Mouse (Mus musculus) left cerebral cortex, postnatal 4 days (tissue): Measurements from ENCODE around the gene Sdc3. TPM values are rescaled to one million over a fixed set of nuclear protein-coding genes. Genes with fewer than 3 reads are reported as not detected.

ENCODE experiments used
- DNase-seq: peaks from one replicate; pipeline ENCODE4 v3.0.0-alpha.2; 2022
- intact Hi-C: fragments of 180-260 bp; cut with DNase I; formaldehyde crosslinking; loops from one replicate; pipeline ENCODE4 v1.15.1; 2025
- total RNA-seq, 2 experiments: library from RNA; stranded (reverse); gene quantifications; 2 replicates each; pipeline ENCODE4 v1.2.3; 2021

Sdc3 gene
- total RNA-seq, 2 experiments from 2014 or later: 455 to 494 TPM

DNA sequence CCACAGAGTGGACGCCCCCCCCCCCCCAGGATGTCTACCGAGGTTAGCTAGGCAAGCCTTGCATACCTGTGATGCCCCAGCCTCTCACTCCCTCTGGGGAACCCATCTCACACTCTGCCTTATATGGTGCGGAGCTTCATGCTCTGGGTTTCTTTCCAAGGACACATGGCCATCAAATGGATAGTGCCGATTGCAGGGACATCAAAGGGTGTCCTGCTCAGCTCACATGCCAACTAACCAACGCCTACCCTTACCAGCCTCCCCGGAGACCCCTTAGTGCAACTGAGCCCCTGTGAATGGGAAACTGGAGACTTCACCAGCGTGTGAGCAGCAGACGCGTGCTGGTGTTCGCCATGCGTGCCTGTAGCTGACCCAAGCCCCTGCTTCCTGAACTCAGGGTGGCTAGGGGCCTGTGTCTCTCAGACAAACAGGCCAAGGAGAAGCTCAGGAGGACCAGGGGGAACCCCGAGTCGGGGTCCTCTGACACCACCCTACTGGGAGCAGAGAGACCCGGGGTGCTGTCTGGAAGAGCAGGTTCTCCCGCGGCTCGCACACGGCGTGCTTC, 444 bp upstream of the Sdc3 start:
- DNase-seq: no peak
- intact Hi-C loops: loop anchor here (5.0 to 10.0 kb wide), 2 partner anchors 85 to 1053 kb away; partner anchors contain the start of gene Mecr

DNA sequence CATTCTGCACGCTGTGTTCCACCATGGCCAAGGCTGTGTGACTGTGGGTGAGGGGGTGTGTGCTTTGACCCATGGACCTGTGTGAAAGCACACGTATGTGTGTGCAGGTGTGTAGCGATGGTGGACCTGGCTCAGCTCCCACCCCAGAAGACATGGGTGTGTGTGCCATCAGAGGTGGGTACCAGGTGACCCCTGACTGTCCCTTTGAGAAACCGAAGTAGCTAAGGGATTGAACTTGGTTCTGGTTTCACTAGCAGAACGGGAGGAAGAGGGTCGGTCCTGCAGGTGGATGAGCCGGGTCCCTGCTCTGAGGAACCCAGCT, 804 bp downstream of the Sdc3 start:
- DNase-seq: no peak
- intact Hi-C loops: loop anchor here (5.0 to 10.0 kb wide), 2 partner anchors 84 to 1052 kb away; partner anchors contain the start of gene Mecr

DNA sequence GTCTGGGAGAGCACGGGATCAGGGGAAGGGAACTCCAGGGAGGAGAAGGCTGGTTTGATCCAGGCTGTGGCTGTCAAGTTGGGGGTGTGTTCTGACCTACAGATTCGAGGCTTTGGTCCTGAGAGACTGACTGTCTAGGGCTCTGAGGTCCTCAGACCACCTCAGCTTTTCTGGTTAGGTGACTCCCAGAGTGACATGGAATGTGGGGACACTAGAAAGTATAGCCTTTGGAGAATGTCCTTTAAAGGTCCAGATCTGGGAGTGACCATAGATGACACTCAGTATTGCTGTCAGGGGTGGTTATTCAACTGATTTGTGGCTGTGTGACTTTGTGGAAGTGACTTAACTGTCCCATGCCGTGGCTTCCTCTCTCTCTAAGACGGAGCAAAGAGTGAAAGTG, 2.4 kb downstream of the Sdc3 start:
- intact Hi-C loops: loop anchor here (5.0 to 10.0 kb wide), 2 partner anchors 83 to 1050 kb away; partner anchors contain the start of gene Mecr
- DNase-seq: no peak

DNA sequence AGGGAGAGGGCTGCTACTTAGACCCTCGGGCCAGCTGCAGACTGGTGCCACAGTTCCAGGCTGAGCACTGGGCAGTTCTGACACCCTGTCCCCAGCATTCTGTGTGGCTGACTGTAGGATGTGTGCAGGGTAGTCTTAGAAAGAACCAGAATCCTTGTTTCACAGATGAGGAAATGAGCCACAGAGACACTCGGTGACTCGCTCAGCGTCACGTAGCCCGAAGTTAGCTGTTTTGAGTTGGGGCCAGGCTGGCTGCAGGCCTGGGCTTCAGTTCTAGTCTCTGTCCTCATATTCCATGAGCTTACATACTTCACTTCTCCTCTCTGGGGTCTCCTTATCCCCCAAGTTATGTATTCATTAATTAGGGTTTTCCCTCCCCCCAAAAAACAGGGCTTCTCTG, 3.6 kb downstream of the Sdc3 start:
- intact Hi-C loops: loop anchor here (10.0 kb wide), 1 partner anchor 1049 kb away; the partner anchor contains the start of gene Mecr
- no peak for DNase-seq

DNA sequence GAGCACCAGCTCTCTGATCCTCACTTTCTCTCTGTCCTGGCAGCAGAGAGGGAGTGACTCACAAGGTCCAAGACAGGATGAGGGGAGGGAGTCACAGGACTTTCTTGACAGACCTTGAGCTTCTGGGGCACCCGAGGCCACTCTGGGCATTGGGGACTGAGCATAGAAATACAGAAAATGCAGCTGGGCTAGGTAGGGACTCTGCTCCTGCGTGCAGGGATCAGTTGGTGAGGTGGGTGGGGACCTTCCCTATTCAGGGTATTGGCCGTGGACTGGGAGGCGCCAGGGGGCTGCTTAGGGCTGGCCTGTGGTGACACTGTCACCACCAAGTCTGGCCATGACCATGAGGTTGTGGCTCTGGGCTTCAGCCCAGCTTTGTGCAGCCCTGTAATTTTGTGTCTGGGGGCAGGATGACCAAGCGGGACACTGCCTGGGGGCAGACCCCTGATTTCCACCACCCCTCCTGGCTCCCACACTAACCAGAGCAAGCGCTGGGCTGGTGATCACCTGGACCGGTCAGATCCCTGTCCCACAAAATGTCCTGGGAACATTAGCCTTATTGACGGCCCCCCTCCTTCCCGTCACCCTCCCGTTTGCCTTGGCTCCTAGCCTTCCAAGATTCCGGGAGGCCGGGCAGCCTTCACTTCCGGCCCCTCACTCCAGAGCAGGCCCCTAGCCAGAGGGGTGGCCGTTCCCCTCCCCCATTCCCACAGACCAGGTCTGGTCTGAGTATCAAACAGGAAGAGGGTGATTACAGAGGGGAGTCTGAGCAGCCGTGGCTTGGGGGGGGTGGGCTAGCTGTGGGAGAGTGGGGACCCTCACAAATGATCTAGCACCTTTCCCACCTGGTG, 5.1 kb downstream of the Sdc3 start:
- DNase-seq: no peak
- intact Hi-C loops: loop anchor here (10.0 kb wide), 1 partner anchor 1047 kb away; the partner anchor contains the start of gene Mecr

DNA sequence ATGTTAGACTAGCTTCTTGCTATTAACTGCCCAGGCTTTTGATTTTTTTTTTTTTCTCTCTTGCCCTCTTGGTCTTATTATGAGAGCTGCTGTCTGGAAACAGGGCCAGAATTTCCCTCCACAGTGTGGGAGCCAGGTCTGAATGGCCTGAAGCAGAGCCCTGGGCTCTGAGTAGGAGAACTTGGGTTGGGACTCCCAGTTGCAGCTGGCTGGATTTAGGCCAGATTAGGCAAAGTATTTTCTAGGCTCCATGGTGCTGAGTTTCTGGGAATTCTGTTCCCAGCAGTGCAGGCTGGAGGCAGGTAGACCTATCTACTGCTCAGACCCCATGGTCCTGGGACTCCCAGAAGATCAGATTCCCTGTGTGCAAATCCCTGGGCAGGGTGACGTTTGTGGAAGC, 6.1 kb downstream of the Sdc3 start:
- no peak for DNase-seq
- intact Hi-C loops: loop anchor here (10.0 kb wide), 1 partner anchor 1046 kb away; the partner anchor contains the start of gene Mecr

DNA sequence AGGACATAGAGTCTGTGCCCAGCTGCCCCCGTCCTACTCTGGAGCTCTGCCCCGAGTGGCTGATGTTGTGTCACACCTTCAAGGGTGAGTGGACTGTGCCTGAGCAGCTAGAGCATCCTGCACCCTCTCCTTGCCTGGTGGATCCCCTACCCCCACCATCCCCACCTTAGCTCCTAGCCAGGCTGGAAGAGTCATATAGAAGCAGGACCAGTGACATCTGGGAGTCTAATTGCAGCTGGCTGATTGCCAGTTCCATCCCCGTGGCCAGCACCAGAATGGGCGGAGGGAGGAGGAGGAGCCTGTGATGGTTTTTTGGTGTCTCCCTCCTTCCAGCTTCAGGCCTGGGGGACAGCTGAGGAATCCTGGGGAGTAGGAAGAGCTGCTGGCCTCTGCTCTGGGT, 6.8 kb downstream of the Sdc3 start:
- intact Hi-C loops: loop anchor here (10.0 kb wide), 1 partner anchor 1046 kb away; the partner anchor contains the start of gene Mecr
- DNase-seq: peak; percentile 86

DNA sequence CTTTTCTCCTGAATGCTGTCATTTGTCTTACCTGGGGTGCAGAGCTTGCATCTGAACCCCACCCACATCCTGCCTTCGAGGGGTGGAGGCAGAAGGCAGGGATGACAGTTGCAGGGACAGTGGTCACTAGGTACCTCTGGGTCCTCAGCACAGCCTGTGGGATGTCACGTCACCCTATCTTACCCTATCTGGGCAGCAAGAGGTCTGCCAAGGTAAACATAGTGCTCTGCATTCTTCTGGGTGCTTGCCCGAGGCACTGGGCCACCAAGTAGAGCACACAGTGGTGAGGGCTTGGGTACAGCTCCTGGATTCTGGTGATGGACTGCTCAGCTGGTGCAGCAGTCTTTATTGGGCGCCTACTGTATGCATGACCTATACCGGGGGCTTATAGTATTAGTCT, 7.2 kb downstream of the Sdc3 start:
- no peak for DNase-seq

DNA sequence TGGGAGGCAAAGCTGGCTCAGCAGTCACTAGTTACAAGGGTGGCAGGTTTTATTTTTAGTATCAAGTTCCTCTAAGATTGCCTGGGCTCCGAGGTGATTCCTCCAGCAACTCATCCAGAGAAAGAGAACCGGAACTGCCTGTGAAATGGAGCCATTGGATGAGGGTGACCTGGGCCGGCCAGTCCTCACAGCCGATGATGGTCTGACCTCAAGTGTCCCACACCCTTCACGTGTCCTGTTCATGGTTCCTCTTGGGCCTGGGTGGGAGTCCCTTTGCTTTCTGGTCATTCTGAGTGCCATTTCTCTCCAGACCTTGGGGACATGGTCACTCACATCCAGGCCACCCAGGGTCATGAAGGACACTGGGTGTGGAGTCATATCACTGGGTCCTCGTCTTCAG, 7.8 kb downstream of the Sdc3 start:
- intact Hi-C loops: no loop called here

More for the DNA sequence above, 7.2 kb downstream of the Sdc3 start:
- intact Hi-C loops: loop anchor here (10.0 kb wide), 1 partner anchor 1045 kb away; the partner anchor contains the start of gene Mecr

DNA sequence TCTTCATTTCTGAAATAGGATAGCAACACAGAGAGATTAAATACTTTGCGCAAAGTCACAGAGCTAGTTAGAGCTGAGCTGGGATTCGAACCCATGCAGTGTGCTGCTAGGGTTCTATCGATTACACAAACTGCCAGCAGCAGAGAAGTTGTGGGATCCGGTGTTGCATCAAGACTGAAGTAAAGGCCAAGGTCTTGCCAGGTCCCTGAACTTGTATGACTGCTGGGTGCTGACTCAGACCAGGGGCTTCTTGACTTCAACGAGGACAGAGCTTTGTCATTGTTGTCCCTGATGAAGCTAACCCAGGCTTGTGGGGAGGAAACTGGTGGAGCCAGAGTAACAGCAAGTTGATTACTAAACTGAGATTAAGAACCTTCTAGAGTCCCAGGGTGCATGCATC, 8.9 kb downstream of the Sdc3 start:
- intact Hi-C loops: no loop called here
- DNase-seq: no peak

More for the DNA sequence above, 7.8 kb downstream of the Sdc3 start:
- no peak for DNase-seq

DNA sequence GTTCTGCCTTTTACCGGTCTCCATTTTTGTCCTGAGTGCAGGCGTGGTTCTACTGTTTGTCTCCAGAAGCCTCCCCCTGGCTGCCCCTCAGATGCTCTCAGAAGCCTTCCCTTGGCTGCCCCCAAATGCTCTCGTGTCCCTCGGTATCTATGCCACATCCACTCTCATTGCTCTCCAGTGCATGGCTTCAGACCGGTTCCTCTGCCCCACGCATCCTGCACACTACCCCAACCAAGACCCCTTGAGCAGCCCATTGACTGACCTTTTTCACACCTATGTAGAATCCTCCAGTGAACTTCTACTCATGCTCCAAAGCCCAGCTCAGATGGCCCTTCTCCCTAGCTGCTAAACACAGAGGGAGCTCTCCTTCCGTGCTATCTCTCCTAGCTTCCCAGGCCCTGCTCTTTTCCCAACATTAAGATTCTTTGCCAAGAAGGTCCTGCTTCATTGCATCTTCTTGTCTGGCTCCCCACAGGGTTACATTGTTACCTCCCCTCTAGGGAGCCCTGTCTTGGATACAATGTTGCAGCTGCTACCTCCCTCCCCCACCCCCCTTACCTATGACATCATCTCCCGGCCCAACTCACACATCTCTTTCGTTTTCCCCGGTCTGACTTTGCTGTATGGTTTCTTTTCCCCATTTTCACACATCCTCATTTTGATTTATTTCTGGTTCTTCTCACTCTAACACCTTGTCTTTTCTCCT, 9.4 kb downstream of the Sdc3 start:
- intact Hi-C loops: no loop called here

DNA sequence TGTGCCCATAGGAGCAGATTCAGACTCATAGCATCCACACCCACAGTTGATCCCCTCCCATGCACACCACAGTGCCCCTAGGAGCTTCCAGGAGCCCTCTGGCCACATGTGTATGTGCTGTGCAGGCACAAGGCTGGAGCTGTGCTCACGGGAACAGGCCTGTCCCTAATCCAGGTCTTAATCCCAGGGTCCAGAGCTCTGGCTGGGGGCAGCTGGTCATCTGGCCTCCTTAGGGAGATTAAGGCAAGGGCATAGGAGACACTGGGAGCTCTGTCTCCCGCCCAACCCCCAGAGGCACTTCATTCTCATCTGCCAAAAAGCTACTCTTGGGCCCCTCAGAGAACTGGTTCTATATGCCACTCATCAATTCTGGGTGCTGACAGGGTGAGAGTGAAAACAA, 11.3 kb downstream of the Sdc3 start:
- DNase-seq: no peak
- intact Hi-C loops: no loop called here

More for the DNA sequence above, 9.4 kb downstream of the Sdc3 start:
- DNase-seq: peak; percentile 57

DNA sequence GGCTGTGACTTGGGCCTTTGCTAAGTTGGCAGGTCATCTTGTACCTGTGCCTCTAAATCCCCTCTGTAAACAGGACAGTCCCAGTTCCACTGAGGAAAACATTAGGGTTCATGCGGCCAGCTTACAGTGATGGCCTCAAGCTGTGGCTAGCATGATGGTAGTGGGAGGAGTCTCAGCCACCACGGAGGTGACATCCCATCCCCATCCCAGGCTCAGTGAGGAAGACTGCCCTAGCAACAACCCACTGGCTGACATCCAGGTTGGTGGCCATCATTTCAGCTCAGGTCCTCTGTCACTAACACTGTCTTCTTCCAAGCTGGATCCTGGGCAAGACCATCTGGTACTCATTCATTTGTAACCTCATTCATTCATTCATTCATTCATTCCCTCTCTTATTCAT, 12.0 kb downstream of the Sdc3 start:
- DNase-seq: peak; percentile 82
- intact Hi-C loops: no loop called here

DNA sequence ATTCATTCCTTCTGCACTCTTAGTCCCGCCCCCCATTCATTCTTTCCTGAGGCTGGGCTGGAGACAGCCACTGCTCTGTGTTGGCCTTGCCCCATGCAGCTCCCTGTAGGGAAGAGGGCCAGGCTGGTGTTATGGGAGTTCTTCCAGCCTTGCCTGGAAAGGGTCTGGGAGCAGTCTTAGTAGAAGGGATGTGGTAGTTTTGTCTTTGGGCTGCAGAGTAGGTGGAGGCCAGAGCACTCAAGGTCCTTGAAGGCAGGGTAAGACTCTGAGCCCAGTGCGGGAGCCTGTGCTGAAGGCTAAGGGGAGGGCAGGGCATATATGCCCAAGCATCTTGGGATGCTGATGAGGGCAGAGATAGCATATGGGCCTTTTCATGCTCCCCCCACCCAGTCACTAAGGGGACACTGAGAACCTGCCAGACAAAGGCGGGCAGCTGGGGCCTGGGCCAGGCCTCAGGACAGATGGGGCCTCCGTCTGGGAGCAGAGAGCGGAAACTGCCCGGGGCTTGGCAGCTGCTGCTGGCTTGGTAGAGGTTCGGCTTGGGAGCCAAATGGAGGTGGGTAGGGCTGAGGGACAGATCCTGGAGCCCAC, 12.5 kb downstream of the Sdc3 start:
- peak; percentile 98 for DNase-seq
- intact Hi-C loops: loop anchor here (5.0 kb wide), 1 partner anchor 42 kb away; no protein-coding TSS in a partner anchor

DNA sequence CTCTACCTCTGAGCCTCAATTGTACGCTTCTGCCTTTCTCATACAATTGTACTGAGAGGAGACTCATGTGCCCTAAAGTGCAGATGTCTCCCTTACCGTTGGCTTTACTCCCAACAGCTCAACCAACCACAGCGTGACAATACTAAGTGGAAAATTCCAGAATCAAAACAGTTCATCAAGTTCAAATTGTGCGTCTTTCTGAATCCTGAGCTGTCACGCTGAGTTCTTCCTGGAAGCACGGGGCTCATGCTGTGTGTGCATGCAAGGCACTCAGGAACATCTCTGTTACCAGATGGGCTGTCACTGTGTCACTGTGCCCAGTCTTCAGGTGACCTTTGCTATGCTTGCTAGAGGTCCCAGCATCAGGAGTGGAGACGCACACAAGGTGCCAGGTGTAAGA, 13.4 kb downstream of the Sdc3 start:
- no peak for DNase-seq
- intact Hi-C loops: loop anchor here (5.0 kb wide), 1 partner anchor 42 kb away; no protein-coding TSS in a partner anchor

DNA sequence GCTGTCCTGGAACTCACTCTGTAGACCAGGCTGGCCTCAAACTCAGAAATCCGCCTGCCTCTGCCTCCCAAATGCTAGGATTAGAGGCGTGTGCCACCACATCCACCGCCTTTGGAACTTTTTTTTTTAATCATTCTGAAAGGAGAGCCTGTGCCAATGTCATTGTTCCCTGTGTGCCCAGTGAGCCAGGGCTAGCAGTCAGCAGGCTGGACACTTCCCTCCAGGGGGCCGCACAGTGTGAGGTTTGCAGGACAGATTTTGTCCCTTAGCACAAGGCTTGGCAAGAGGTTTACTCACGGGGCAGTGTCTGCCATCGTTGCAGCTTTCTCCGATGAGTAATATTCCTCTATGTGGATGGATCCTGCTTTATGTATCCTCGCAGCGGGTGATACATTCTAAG, 14.4 kb downstream of the Sdc3 start:
- intact Hi-C loops: loop anchor here (5.0 kb wide), 1 partner anchor 41 kb away; no protein-coding TSS in a partner anchor
- DNase-seq: no peak

DNA sequence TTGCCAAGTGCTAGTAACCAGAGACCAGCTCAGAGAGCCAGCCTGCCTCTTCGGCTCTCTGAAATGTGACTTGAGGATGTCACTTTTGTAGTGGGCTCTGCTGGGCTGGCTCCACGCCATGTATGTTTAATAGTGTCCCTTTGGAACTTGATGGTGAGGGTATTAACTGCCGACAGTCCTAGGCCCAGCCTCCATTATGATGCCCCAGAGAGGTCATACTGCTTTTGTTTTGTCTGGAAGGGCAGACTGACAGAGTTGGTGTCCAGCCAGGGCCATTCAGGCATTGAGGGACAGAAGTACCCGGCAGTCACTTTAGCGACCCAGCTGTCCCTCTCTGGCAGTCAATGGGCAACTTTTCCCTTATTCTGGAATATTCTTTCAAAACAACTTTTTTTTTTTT, 17.4 kb downstream of the Sdc3 start:
- peak; percentile 81 for DNase-seq
- intact Hi-C loops: loop anchor here (5.0 kb wide), 1 partner anchor 38 kb away; no protein-coding TSS in a partner anchor

DNA sequence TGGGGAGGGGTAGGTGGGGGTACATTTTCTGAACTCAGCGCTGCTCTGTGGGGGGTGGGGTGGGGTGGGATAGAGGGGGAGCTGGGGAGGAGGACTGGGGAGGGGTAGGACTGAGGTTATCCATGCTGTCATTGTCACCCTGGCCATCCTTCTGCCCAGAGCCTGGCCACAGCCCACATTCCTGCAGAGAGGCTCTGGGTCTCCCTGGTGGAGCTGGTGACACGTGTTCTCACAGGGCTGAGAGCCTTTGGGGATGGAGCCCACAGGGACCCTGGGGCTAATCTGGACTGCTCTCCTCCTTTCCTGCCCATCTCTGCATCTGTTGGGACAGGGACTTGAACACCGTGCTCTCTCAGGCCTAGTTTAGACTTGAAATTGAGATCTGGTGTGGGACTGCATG, 18.5 kb downstream of the Sdc3 start:
- intact Hi-C loops: no loop called here
- DNase-seq: peak; percentile 61

DNA sequence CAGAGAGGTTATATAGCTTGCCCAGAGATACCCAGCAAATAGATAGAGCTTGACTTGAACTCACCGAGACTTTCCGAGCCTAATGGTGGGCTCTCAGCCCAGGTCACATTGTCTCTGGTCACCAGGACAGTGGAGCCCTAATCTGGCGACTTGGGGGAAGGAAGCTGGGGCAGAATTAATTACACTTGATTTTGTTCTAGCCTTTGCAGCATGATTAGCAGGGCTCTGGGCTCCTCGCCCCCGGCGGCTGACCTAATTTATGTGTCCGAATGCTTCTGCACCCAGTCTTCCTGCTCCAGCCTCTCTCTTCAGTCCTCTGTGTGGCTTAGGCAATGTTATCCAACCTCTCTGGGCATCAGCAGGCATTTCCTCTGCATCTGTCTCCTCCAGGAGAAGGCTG, 19.0 kb downstream of the Sdc3 start:
- intact Hi-C loops: no loop called here
- DNase-seq: no peak

DNA sequence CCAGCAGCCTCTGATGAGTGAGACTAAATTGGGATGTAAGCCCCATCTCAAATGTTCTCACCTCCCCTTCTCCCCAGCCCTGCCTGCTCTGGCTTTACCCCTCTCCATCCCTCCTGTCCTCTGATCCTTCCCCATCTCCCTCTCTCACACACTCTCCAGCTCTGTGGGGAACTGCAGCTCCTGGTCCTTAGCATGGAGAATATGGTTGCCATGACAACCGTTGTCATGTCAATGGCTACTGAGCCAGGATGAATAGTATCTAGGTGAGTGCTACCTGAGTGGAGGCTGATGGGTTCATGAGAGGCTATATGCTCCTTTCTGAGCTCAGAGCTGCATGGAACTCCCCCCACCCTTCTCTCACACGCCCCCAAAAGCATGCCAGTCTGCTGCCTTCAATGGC, 21.6 kb downstream of the Sdc3 start:
- DNase-seq: no peak
- intact Hi-C loops: no loop called here
